Mouse (Mus musculus) mature B cell (primary cell): ENCODE data around the gene Atg16l1.

Experiments
- in situ Hi-C: fragments of 300-500 bp; cut with MboI; formaldehyde crosslinking; loops from 2 replicates; pipeline ENCODE4 v1.14.3; 2019

Gene Atg16l1

GRCm38 (mm10) chr1:87755641-87756470 lies at the start of gene Atg16l1:
TSS of gene Atg16l1 (plus strand) at chr1:87755870.
- in situ Hi-C loops: no loop called here

DNA sequence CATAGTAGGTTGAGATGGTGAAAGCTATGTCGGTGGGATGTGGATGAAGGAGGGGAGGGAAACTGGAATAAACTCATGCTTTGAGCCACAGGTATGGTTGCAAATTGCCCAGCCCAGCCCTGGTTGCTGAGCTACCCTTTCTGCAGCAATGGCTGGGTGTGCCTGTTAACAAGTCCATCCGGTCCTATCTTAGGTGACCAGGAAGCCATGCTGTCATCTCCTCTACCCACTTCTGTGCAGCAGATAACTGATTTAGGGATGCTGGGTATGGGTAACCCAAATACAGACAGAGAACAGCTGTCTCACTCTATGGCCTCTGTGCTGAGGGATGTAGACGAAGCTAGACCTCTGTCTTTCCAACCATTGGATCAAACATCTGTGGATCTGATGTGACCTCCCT lies 49.3 kb upstream of the Atg16l1 start:
- in situ Hi-C loops: no loop called here

DNA sequence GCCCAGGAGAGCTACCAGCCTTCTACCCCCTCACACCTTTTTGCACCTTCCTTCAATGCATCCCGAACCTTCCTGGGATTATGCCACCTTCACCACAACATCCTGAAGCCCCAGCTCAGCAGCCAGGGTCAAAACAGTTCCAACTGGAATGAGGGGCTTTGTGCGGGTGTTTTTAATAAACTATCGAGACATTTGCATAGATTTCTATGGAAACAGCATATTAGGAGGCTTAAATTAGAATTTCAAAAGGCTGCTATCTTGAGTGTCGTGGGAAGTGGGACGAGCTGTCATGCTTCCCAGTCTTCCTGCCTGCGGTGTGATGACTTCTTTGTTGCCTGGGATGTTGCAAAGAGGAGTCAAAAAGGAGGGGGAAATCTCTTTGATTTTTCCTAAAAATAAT lies 46.6 kb upstream of the Atg16l1 start:
- in situ Hi-C loops: no loop called here

DNA sequence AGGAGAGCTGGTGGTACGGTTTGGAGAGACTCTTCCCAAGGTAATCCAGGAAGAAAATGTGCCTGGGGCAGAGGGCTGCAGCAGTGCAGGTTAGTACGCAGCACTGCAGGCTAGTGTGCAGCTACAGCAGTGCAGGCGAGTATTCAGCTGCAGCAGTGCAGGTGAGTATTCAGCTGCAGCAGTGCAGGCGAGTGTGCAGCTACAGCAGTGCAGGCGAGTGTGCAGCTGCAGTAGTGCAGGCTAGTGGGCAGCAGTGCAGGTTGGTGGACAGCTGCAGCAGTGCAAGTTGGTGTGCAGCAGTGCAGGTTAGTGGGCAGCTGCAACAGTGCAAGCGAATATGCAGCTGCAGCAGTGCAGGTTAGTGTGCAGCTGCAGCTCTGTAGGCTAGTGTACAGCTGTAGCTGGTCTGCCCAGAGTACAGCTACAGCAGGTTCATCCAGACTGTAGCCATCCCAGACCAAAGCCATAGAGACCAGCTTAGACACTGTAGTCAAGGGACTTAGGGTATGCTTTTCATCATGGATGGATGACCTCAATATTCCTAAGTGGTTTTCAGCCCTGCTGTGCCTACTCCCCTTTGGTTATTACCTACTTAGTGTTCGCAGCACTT lies 45.9 kb upstream of the Atg16l1 start:
- in situ Hi-C loops: no loop called here

DNA sequence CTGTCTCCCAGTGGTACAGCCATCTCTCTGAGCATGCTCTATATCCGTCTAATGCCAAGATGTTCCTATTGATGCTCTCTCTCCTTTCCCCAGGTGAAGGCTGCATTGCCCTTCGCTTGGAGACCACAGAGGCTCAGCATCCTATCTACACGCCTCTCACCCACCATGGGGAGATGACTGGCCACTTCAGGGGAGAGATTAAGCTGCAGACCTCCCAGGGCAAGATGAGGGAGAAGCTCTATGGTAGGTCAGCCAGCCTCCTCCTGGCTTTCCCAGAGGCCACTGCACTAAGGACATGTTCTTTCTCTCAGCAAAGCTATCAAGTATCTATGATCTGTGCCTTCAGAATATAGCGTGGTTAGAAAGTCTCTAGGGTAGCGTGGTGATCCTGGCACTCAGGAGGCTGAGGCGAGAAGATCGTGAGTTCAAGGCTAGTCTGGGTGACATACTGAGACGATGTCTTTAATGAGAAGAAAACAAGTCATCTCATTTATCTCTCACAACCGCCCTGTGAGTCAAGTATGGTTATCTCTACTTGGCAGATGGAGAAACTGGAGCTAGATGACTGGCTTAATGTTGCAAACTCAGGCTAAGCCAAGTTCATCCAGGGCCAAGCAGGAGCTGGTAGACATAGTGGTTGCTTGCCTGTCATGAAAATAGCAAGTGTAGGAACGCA lies 43.6 kb upstream of the Atg16l1 start:
- in situ Hi-C loops: no loop called here

- in situ Hi-C loops: no loop called here
Measured at GRCm38 (mm10) chr1:87712614-87712971, 43.1 kb upstream of the Atg16l1 start.

DNA sequence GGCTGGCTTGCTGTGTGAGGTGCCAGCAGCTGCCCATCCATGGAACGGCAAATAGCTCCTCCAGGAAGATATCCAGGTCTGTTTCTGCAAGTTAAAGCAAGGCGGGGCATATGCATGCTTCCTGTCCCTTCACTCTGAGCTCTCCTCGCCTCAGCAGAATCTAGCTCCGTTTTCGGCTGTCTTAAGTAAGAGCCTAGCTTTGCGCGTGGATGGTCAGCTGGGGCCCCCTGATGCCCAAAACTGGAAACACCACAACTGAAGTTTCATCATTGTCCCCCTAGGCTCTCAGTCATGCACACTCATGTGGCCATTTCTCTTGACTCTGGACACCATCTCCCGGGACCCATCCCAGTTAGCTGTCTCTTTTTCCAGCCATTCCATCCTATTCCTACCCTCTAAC lies 34.3 kb upstream of the Atg16l1 start:
- in situ Hi-C loops: no loop called here

DNA sequence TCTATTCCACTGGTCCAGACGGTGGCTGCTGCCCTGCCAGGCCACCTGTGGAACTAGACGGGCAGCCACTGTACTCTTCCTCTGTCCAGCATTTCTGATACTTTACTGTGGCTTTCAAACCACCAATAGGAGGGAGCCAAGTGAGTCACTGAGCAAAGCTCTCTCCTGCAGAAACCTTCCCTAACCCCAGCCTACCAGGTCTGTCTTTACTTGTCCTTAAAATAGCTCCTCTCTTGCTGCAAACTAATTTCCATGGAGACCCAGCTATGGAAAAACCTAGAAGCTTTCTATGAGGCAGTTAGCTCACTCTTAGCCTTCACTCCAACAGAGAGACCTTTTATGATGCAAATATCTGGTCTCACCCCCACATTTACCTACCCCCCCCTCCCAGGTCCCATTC lies 33.6 kb upstream of the Atg16l1 start:
- in situ Hi-C loops: no loop called here

DNA sequence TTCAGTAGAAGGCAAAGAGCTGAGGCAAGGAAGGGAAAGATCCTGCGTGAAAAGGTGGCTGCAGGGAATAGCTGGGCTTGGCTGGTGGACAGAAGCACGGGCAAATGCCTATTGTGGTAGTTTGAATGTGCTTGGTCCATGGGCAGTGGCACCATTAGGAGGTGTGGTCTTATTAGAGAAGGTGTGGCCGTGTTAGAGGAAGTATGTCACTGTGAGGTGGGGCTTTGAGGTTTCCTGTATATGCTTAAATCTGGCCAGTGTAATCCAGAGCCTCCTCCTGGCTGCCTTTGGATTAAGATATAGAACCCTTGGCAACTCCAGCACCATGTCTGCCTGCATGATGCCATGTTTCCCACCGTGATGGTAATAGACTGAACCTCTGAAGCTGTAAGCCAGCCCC lies 32.3 kb upstream of the Atg16l1 start:
- in situ Hi-C loops: no loop called here

- in situ Hi-C loops: no loop called here
Measured at GRCm38 (mm10) chr1:87729070-87729469, 26.6 kb upstream of the Atg16l1 start.

- in situ Hi-C loops: no loop called here
Measured at GRCm38 (mm10) chr1:87729850-87730249, 25.8 kb upstream of the Atg16l1 start.

DNA sequence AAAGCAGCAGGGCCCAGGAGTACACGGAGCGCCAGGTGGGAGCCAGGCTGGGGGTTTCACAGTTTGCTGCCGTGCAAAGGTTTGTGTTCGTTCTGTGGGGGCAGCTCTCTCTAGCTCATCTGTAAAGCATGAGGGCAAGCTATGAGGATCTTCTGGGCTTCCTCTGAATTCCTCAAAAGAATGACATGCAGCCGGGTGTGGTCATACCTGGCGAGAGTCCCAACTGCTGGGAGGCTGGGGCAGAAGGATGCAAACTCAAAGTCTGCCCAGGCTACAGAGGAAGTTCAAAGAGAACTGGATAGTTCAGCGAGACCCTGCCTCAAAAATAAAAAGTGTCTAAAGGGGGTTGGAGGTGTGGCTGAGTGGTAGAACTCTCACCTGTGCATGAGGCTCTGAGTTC lies 25.4 kb upstream of the Atg16l1 start:
- in situ Hi-C loops: no loop called here

GRCm38 (mm10) chr1:87733212-87733611 lies 22.5 kb upstream of the Atg16l1 start:
- in situ Hi-C loops: no loop called here

DNA sequence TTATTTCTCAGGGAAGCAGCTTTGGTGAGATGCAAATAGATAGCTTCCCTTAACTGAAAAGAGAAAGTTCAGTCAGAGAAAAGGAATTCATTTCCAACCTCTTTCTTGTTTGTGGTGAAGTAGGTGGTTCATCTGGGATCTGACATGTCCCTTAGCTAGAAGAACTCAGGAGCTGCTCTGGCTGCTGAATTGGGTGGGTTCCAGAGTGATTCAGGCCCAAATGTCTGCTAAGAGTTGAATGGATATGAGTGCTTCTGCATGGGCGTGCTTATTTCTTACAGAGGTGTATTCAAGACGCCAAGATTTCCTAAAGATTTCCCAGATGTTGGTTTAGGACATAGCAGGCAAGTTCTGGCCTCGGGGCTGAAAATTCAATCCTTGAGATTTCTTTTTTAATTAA lies 21.5 kb upstream of the Atg16l1 start:
- in situ Hi-C loops: no loop called here

- in situ Hi-C loops: no loop called here
Measured at GRCm38 (mm10) chr1:87740584-87741290, 14.9 kb upstream of the Atg16l1 start.

DNA sequence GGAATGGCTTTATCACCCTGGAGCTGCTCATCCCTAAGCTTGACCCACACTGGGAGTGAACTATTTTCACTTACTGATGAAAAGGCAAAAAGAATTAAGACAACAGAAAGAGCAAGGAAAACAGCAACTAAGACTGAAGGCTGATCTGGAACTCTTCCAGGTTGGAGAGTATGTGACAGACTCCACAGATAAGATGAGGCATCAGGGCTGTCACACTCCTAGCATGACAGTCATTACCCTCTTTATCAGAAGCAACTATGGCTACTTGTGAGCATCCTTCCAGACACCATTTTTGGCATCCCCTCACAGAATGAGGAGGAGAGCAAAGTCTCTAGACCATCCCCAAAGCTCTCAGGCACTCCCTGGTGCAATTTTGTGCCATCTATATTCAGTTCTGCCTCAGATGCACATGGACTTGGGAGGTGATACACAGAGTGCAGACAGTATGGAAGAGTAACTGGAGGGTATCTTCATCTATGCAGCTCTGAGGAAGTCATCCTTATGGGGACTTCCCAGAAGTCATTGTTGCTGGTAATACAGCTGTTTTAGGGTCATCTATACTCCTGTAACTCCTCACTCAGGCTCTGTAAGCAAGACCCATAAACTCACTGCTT lies 6.2 kb upstream of the Atg16l1 start:
- in situ Hi-C loops: no loop called here

DNA sequence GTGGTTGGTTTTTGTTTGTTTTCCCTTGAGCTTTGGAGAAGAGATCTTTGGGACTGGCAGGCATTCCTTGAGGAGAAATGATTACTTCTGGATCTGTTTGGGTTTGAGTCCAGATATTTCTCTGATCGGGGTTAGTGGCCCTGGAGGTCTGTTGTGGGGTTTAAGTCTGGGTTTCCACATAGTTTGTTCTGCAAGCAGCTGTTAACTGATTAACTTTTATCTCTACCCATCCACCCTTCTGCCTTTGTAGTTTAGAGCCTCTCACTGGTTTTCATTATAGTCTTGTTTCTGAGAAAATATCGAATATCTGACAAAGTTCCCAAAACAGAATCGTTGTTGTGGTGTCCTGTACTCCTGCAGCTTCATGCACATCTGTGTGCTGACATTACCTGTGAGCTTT lies 8.2 kb downstream of the Atg16l1 start:
- in situ Hi-C loops: no loop called here

DNA sequence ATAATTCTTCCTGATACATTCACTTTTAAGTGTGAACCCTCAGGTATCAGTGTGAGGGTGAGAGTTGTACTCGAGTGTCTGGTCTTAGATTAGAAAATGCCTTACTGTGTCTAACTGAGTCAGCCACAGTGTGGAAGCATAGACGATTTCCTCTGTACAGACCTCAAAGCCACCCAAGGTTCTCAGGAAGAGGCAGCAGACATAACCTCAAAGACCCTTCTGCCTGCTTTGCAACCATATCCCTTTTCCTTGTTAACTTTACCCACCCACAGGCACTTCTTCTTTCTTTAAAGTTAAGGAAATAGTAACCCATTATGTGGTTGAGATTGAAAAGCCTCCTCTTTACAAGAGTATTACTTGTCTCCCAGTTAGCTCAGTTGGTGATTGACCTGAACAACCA lies 10.1 kb downstream of the Atg16l1 start:
- in situ Hi-C loops: no loop called here

- in situ Hi-C loops: no loop called here
Measured at GRCm38 (mm10) chr1:87766233-87766632, 10.6 kb downstream of the Atg16l1 start.

- in situ Hi-C loops: no loop called here
Measured at GRCm38 (mm10) chr1:87769263-87769662, 13.6 kb downstream of the Atg16l1 start.

DNA sequence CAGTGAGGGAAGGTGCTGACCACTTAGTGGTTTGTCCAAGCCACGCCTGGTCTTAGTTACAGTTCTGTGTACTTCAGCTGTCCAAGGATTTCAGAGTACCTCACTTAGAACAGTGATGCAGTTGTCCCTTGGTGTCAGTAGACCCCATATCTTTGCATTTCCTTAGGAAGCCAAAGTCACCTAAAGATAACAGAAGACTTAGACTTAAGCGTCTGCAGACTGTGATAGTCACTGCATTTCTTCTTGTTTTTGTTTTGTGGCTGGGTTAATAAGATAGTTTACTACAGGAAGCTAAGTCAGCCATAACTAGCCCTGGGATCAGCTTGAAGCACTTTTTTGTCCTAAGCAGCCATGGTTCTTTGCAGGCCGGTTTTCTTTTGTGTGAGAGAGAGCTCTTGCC lies 14.8 kb downstream of the Atg16l1 start:
- in situ Hi-C loops: no loop called here

- in situ Hi-C loops: no loop called here
Measured at GRCm38 (mm10) chr1:87771724-87772123, 16.1 kb downstream of the Atg16l1 start.
